Mouse (Mus musculus) cortical plate, adult 2 months (tissue): ENCODE results near the gene Olfr370. TPM values are rescaled to one million over a fixed set of nuclear protein-coding genes. Genes with fewer than 3 reads are reported as not detected.

Source experiments
- H3K27ac ChIP-seq: fragments of 200-500 bp; 2 replicates; pipeline ENCODE4 v1.5.1; 2012; ENCODE audit warnings: low read length, control low read depth, inconsistent platforms; ENCODE audit not compliant: insufficient read depth
- H3K4me1 ChIP-seq: fragments of 200-500 bp; 2 replicates; pipeline ENCODE4 v1.6.1; 2011; ENCODE audit warnings: low read length; ENCODE audit not compliant: control insufficient read depth, insufficient read depth
- H3K4me3 ChIP-seq: fragments of 200-500 bp; 2 replicates; pipeline ENCODE4 v1.5.1; 2011; ENCODE audit warnings: mild to moderate bottlenecking, low read length, control low read depth; ENCODE audit not compliant: insufficient read depth
- CTCF ChIP-seq: fragments of 200-500 bp; IDR thresholded peaks from 2 replicates; pipeline ENCODE4 v1.5.1; 2011; ENCODE audit warnings: mild to moderate bottlenecking, control low read depth, low read length; ENCODE audit not compliant: insufficient read depth; ENCODE audit errors: extremely low read depth
- POLR2A ChIP-seq: fragments of 200-500 bp; IDR thresholded peaks from 2 replicates; pipeline ENCODE4 v1.6.1; 2011; ENCODE audit warnings: mild to moderate bottlenecking, low read length, control low read depth; ENCODE audit not compliant: insufficient read depth; ENCODE audit errors: extremely low read depth
- polyA plus RNA-seq: library from polyadenylated mRNA; depleted of rRNA; stranded (reverse); fragments of >200 nt; gene quantifications from 2 replicates; pipeline ENCODE4 v1.2.3, GENCODE M21; 2012; rRNA removed

Olfr370 gene
- polyA plus RNA-seq, 1 experiment = not detected

DNA sequence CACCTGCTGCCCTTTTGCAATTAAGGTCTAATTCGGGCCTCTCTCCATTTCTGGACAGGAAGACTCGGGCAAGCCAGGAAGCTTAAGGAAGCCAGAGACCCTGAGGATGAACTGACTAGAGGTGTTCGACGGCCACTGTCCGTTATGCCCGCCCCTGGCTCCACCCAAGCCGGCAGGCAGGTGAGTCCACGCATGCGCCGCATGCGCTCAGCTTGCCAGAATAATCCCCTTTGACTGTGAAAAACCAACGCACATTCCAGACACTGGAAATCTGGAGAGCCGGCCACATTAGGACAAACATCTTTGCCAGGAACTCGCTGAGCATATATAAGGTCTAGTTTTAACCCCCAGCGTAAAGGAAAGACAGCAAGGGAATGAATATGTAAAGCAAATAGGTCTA is 47.7 kb downstream of the Olfr370 start:
- TF ChIP-seq POLR2A (no peak), CTCF (no peak)
- no peak overlapping the region for H3K27ac ChIP-seq
- no peak overlapping the region for H3K4me3 ChIP-seq
- peaks cover 16% of the 10 kb centered on the region for H3K4me1 ChIP-seq

DNA sequence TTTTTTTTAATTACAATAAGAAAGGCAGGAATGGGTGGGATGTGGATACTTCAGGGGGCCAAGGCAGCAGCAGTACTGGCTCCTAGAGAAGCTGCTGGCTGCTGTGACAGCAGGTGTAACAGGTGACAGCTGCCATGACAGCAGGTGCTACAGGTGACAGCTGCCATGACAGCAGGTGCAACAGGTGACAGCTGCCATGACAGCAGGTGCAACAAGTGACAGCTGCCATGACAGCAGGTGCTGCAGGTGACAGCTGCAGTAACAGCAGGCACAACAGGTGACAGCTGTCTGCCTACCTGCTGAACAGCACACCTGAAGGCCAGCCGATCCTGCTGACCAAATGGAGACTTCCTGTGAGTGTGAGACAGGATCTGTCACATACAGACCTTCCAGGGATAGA is 49.2 kb downstream of the Olfr370 start:
- TF ChIP-seq POLR2A = no peak
- TF ChIP-seq CTCF = no peak
- Histone ChIP-seq H3K27ac (no peak overlapping the region), H3K4me3 (no peak overlapping the region), H3K4me1 (peaks cover 14% of the 10 kb centered on the region)

DNA sequence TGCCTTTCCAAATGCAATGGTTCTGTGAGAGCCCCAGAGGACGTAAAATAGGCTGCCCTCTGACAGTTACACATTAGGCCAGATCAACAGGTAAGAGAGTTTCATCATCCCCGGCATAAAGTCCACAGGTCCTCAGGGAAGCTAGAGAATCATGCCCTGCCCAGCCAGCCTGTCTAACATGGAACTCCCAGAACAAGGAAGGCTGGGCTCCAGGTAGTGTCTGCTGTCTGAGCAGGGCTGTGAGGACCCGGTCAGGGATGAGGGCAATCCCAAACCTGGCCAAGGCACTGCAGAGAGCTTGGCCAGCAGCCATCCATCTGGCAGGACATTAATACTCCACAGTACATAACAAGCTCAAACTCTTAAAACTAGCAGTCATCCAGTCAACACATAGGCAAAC is 49.8 kb downstream of the Olfr370 start:
- no peak for TF ChIP-seq CTCF
- TF ChIP-seq POLR2A = no peak
- no peak overlapping the region for H3K27ac ChIP-seq
- no peak overlapping the region for H3K4me3 ChIP-seq
- peaks cover 14% of the 10 kb centered on the region for H3K4me1 ChIP-seq

DNA sequence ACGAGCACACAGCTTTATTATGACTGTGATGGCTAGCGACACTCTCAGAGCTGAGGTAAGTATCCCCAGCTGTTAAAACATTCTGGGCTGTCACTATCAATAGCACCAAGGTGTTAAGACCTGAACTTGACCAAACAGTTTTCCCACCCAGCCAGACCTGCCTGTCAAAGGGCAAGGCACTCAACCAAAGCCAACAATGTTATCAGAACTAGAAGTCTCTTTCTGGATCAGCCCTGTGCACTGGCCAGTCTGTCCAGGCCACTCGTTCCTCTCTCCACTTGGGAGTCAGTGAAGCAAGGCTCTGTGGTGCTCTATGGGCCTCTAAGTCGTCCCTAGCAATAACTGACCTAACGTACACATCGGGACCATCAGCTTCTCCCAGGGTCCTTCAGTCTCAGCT is 52.1 kb downstream of the Olfr370 start:
- TF ChIP-seq POLR2A = no peak
- TF ChIP-seq CTCF = no peak
- no peak overlapping the region for H3K4me3 ChIP-seq
- no peak overlapping the region for H3K27ac ChIP-seq
- peaks cover 14% of the 10 kb centered on the region for H3K4me1 ChIP-seq

DNA sequence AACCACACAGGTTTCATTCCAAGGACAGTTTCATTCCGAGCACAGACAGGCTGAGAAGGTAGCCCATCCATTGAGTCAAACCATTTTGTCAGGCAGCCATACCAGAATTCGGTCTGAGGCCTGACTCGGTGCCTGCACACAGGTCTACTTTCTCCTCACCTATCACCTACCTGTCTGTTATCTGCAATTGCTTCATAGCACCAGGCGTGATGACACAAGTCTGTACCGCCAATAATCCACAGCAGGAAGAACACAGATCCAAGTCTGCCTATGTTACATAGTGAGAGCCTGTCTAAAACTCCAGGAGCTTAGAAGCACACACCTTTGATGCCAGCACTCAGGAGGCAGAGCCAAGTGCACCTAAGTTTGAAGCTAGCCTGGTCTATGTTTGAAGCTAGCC is 53.3 kb downstream of the Olfr370 start:
- TF ChIP-seq POLR2A (no peak), CTCF (no peak)
- peaks cover 14% of the 10 kb centered on the region for H3K4me1 ChIP-seq
- no peak overlapping the region for H3K4me3 ChIP-seq
- H3K27ac ChIP-seq = no peak overlapping the region

DNA sequence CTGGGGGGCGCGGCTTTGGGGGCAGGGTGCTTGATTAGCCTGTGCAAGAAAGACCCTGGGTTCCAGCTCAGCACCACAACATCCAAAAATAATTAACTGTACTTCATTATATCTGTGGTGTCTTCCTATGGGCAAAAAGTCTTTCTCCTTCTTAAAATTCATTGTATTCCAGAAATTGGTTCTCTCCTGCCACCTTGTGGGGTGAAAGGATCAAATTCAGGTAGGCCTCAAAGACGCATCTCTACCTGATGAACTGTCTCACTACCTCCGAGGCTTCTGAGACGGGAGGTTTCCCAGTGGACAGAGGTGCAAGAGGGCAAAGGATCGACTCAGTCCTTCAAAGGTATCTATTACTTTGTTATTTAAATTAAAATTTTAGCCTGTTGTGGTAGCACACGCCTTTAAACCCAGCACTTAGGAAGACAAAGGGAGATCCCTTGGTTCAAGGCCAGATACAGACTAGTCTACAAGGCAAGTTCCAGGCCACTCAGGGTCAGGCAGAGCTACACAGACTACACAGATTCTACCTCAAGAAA is 55.0 kb downstream of the Olfr370 start:
- Histone ChIP-seq H3K4me1 (peaks cover 14% of the 10 kb centered on the region), H3K4me3 (no peak overlapping the region), H3K27ac (no peak overlapping the region)
- TF ChIP-seq POLR2A (no peak), CTCF (0 out of 2 replicates have a peak, but pooled peaks have one; percentile 3)

DNA sequence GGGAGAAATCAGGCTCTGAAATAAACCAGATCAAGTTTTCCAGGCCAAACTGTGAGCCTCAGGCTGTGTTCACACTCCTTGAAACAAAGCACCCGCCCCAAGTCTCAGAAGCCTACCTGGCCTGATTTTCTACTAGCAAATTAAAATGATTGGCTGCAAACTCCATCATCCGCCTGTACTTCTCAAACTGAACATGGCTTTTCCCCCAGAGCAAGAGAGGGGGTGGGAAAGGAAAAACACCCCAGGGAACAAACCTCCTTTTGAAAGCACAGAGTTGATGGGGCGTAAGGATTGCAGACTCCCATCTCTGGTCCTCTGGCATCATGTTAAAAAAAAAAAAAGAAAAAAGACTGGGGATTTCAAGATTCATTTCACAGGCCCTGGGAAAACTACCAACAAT is 57.1 kb downstream of the Olfr370 start:
- TF ChIP-seq POLR2A (no peak), CTCF (no peak)
- Histone ChIP-seq H3K4me1 (peaks cover 14% of the 10 kb centered on the region), H3K27ac (no peak overlapping the region), H3K4me3 (peak overlapping the region; percentile 91)

DNA sequence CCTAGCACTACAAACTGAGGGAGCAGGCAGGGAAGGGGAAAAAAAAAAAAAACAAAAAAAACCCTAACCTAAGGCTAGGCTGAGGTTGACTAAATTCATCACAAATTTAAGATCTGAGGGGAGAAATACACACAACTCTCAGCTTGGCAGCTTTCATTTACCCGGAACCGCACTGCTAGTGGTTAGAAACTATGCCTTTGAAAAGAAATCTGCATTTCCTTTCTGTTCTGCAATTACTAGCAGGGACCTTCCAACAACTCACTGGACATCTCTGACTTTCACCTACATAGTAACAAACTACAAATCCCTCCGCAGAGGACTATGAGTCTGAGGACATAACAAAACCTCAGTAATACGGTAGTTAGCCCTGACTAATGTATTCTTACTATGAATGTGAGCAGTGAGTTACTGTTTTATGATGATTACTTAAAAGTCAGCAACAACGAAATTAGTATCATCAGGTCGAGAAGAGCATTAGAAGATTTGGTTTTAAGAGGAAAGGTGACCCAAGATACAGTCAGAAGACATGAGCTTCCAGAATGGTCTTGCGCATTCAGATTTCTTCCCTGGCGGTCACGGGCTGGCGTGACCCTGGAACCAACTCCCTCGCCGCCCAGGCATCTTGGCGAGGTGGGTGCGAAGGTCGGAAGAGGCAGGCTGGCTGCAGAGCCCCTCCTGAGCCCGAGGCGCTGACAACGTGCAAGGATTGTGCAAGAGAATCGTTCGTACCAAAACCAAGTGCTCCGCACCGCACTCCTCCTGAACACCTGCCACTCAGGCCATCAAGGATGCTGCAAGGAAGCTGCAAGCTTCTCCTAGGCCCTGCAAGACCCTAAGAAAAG is 58.0 kb downstream of the Olfr370 start:
- TF ChIP-seq CTCF = no peak
- TF ChIP-seq POLR2A = no peak
- peak overlapping the region; percentile 91 for H3K27ac ChIP-seq
- peaks cover 11% of the 10 kb centered on the region for H3K4me1 ChIP-seq
- peak overlapping the region; percentile 91 for H3K4me3 ChIP-seq

DNA sequence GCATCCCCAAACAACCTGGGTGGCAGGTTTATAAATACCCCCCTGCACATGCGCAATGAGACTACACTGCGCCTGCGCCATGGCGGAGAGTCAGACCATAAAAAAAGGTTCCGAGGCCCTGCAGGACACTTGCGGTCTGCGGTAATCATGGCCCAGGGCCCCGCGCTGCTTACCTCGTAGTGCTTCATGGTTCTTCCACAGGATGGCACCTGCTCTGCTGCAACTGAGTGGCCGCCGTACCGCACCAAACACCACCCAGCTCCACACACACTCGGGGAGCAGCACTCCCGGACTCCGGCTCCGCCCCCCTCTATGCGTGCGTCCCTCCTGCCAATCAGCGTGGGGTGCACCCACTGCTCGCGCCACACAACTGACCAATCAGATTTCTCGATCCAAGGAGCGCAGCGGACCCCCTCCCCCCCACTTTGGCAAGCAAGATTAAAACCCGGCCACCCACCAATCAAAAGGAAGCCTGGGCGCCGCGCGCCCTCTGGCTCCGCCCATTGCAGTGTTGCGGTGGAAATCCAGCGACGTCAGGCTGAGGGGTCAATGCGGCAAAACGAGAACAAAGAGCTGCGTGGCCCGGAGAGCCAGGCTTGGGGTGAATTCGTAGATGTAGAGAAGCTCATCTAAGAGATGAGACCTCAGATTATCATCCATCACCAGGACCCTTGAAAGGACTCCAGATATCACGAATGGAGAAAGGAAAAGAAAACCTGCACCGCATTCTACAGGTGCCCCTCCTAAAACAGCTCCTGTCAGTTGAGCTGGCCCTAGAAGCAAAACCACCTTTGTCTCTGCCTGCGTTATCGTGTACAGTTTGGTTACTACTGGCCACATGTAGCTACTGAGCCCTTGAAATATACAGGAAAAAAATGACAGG is 58.8 kb downstream of the Olfr370 start:
- peak overlapping the region; percentile 91 for H3K4me3 ChIP-seq
- TF ChIP-seq CTCF = no peak
- peak; percentile 90 for TF ChIP-seq POLR2A
- H3K4me1 ChIP-seq = peaks cover 7% of the 10 kb centered on the region
- peak overlapping the region; percentile 91 for H3K27ac ChIP-seq

Other genes with a start within 250 kb of the Olfr370 start
- gene Ucp1, start 245.4 kb upstream of the Olfr370 start, polyA plus RNA-seq = 0.10 and 0.26 TPM in 2 replicates
- gene Elmod2, start 203.3 kb upstream of the Olfr370 start, polyA plus RNA-seq = 9.2 and 9.4 TPM in 2 replicates
- gene Mgat4d, start 187.3 kb upstream of the Olfr370 start, polyA plus RNA-seq = not detected in 2 replicates
- 8.3 and 8.8 TPM in 2 replicates for gene Clgn, start 145.9 kb upstream of the Olfr370 start, polyA plus RNA-seq
- 233 and 248 TPM in 2 replicates for gene Scoc, start 77.4 kb upstream of the Olfr370 start, polyA plus RNA-seq
- 324 and 325 TPM in 2 replicates for gene Ndufb7, start 30.9 kb downstream of the Olfr370 start, polyA plus RNA-seq
- 854 and 882 TPM in 2 replicates for gene Tecr, start 72.2 kb downstream of the Olfr370 start, polyA plus RNA-seq
- gene Dnajb1, start 72.4 kb downstream of the Olfr370 start, polyA plus RNA-seq = 39.7 and 41.9 TPM in 2 replicates
- gene Gipc1, start 116.9 kb downstream of the Olfr370 start, polyA plus RNA-seq = 93.6 and 94.6 TPM in 2 replicates
- 1.6 and 2.2 TPM in 2 replicates for gene Ptger1, start 130.9 kb downstream of the Olfr370 start, polyA plus RNA-seq
- gene Pkn1, start 163.4 kb downstream of the Olfr370 start, polyA plus RNA-seq = 60.8 and 70.2 TPM in 2 replicates
- 26.5 and 29.0 TPM in 2 replicates for gene Ddx39, start 179.4 kb downstream of the Olfr370 start, polyA plus RNA-seq
- 25.9 and 26.9 TPM in 2 replicates for gene Adgre5, start 205.5 kb downstream of the Olfr370 start, polyA plus RNA-seq